Mouse (Mus musculus) heart, embryonic 12.5 days (tissue): Measurements from ENCODE around the gene Myh9. TPM values are rescaled to one million over a fixed set of nuclear protein-coding genes. Genes with fewer than 3 reads are reported as not detected.

ENCODE experiments used
- ATAC-seq: fragments of 200-750 bp; cut with Nextera tagmentation; 2 replicates; pipeline ENCODE4 v1.8.0; 2017; ENCODE audit warnings: moderate TSS enrichment, moderate library complexity; ENCODE audit not compliant: insufficient number of reproducible peaks, low FRiP score
- H3K27ac ChIP-seq: fragments of 300-500 bp; sonication (generic); 2 replicates; pipeline ENCODE4 v1.5.1; 2016; ENCODE audit warnings: mild to moderate bottlenecking, moderate library complexity; ENCODE audit not compliant: poor library complexity, severe bottlenecking
- H3K27me3 ChIP-seq: fragments of 300-500 bp; sonication (generic); replicated peaks from 2 replicates; pipeline ENCODE4 v1.6.1; 2016; ENCODE audit warnings: mild to moderate bottlenecking, moderate library complexity
- H3K36me3 ChIP-seq: fragments of 300-500 bp; sonication (generic); 2 replicates; pipeline ENCODE4 v1.6.1; 2016; ENCODE audit warnings: mild to moderate bottlenecking, moderate library complexity
- H3K4me1 ChIP-seq: fragments of 300-500 bp; sonication (generic); replicated peaks from 2 replicates; pipeline ENCODE4 v1.6.1; 2016; ENCODE audit warnings: mild to moderate bottlenecking
- H3K4me2 ChIP-seq: fragments of 300-500 bp; sonication (generic); 2 replicates; pipeline ENCODE4 v1.6.1; 2016; ENCODE audit warnings: mild to moderate bottlenecking, moderate library complexity
- H3K4me3 ChIP-seq: fragments of 300-500 bp; sonication (generic); 2 replicates; pipeline ENCODE4 v1.5.1; 2016; ENCODE audit warnings: mild to moderate bottlenecking
- H3K9ac ChIP-seq: fragments of 300-500 bp; sonication (generic); 2 replicates; pipeline ENCODE4 v1.6.1; 2016; ENCODE audit warnings: mild to moderate bottlenecking, moderate library complexity
- H3K9me3 ChIP-seq: fragments of 300-500 bp; sonication (generic); replicated peaks from 2 replicates; pipeline ENCODE4 v1.6.1; 2016; ENCODE audit warnings: mild to moderate bottlenecking, moderate library complexity
- whole genome bisulfite sequencing: fragments of 180-500 bp; shearing (Covaris S2); methylation state at CpG from one replicate; pipeline ENCODE4 v1.1.7; 2016; 5-methylcytosine and 5-hydroxymethylcytosine counted together
- polyA plus RNA-seq: library from polyadenylated mRNA; unstranded; fragments of >200 nt; fragmentation: Nextera tagmentation; extraction: Ambion mirVana; gene quantifications from 2 replicates; pipeline ENCODE4 v1.2.1, GENCODE M21; 2016

Myh9 gene
- polyA plus RNA-seq, 1 experiment from 2014 or later = 42.0 TPM

- Histone ChIP-seq H3K27me3 (no peaks in the 10 kb centered on the region), H3K27ac (peak overlapping the region; percentile 81), H3K4me2 (no peak overlapping the region), H3K36me3 (peaks cover 86% of the 10 kb centered on the region), H3K9me3 (no peaks in the 10 kb centered on the region), H3K9ac (0 out of 2 replicates have a peak overlapping the region, but pooled peaks have one; percentile 22), H3K4me3 (no peak overlapping the region), H3K4me1 (peaks cover 91% of the 10 kb centered on the region)
- 72% methylated on average over 9 of the region's 9 CpGs for WGBS
- ATAC-seq = no peak
Observed at GRCm38 (mm10) chr15:77804949-77805348, 37.0 kb downstream of the Myh9 start.

GRCm38 (mm10) chr15:77804460-77804859, 37.5 kb downstream of the Myh9 start:
- no peaks in the 10 kb centered on the region for H3K9me3 ChIP-seq
- 0 out of 2 replicates have a peak overlapping the region, but pooled peaks have one; percentile 22 for H3K9ac ChIP-seq
- peaks cover 94% of the 10 kb centered on the region for H3K4me1 ChIP-seq
- H3K4me2 ChIP-seq = no peak overlapping the region
- H3K27ac ChIP-seq = peak overlapping the region; percentile 81
- no peak overlapping the region for H3K4me3 ChIP-seq
- 81% methylated on average over 6 of the region's 6 CpGs for WGBS
- H3K27me3 ChIP-seq = no peaks in the 10 kb centered on the region
- H3K36me3 ChIP-seq = peaks cover 82% of the 10 kb centered on the region
- no peak for ATAC-seq

GRCm38 (mm10) chr15:77803747-77804146, 38.2 kb downstream of the Myh9 start:
- no peak for ATAC-seq
- WGBS = 28% methylated on average over 3 of the region's 3 CpGs
- 0 out of 2 replicates have a peak overlapping the region, but pooled peaks have one; percentile 28 for H3K9ac ChIP-seq

GRCm38 (mm10) chr15:77802992-77803391, 39.0 kb downstream of the Myh9 start:
- Histone ChIP-seq H3K36me3 (peaks cover 67% of the 10 kb centered on the region), H3K4me2 (no peak overlapping the region), H3K27ac (peak overlapping the region; percentile 81), H3K27me3 (no peaks in the 10 kb centered on the region), H3K4me1 (peaks cover 98% of the 10 kb centered on the region), H3K9me3 (no peaks in the 10 kb centered on the region), H3K9ac (no peak overlapping the region), H3K4me3 (no peak overlapping the region)
- ATAC-seq = no peak
- 80% methylated on average over 4 of the region's 4 CpGs for WGBS

More at GRCm38 (mm10) chr15:77803747-77804146, 38.2 kb downstream of the Myh9 start:
- peak overlapping the region; percentile 81 for H3K27ac ChIP-seq
- no peak overlapping the region for H3K4me2 ChIP-seq
- no peaks in the 10 kb centered on the region for H3K27me3 ChIP-seq
- H3K9me3 ChIP-seq = no peaks in the 10 kb centered on the region
- H3K36me3 ChIP-seq = peaks cover 75% of the 10 kb centered on the region
- no peak overlapping the region for H3K4me3 ChIP-seq
- H3K4me1 ChIP-seq = peaks cover 94% of the 10 kb centered on the region

GRCm38 (mm10) chr15:77801188-77801587, 40.8 kb downstream of the Myh9 start:
- ATAC-seq = no peak
- peak overlapping the region; percentile 100 for H3K27ac ChIP-seq
- peaks cover 62% of the 10 kb centered on the region for H3K36me3 ChIP-seq
- no peaks in the 10 kb centered on the region for H3K9me3 ChIP-seq
- H3K4me1 ChIP-seq = peaks cover 98% of the 10 kb centered on the region
- no peaks in the 10 kb centered on the region for H3K27me3 ChIP-seq
- peak overlapping the region; percentile 64 for H3K9ac ChIP-seq
- H3K4me3 ChIP-seq = no peak overlapping the region
- no peak overlapping the region for H3K4me2 ChIP-seq
- 10% methylated on average over 4 of the region's 4 CpGs for WGBS

- Histone ChIP-seq H3K36me3 (peaks cover 62% of the 10 kb centered on the region), H3K4me2 (no peak overlapping the region), H3K27me3 (no peaks in the 10 kb centered on the region), H3K9me3 (no peaks in the 10 kb centered on the region), H3K27ac (peak overlapping the region; percentile 100), H3K4me3 (no peak overlapping the region), H3K4me1 (peaks cover 98% of the 10 kb centered on the region), H3K9ac (peak overlapping the region; percentile 64)
- peak; percentile 44 for ATAC-seq
Observed at GRCm38 (mm10) chr15:77800511-77800910, 41.5 kb downstream of the Myh9 start.

GRCm38 (mm10) chr15:77799491-77800474, 42.2 kb downstream of the Myh9 start:
- peak overlapping the region; percentile 39 for H3K4me2 ChIP-seq
- ATAC-seq = no peak
- H3K9me3 ChIP-seq = no peaks in the 10 kb centered on the region
- H3K9ac ChIP-seq = peak overlapping the region; percentile 72
- H3K36me3 ChIP-seq = peaks cover 63% of the 10 kb centered on the region
- H3K4me3 ChIP-seq = no peak overlapping the region
- no peaks in the 10 kb centered on the region for H3K27me3 ChIP-seq
- H3K27ac ChIP-seq = peak overlapping the region; percentile 100
- 77% methylated on average over 8 of the region's 8 CpGs for WGBS
- peaks cover 98% of the 10 kb centered on the region for H3K4me1 ChIP-seq

- peak overlapping the region; percentile 39 for H3K4me2 ChIP-seq
- peaks cover 98% of the 10 kb centered on the region for H3K4me1 ChIP-seq
- 13% methylated on average over 14 of the region's 14 CpGs for WGBS
- H3K4me3 ChIP-seq = no peak overlapping the region
- no peaks in the 10 kb centered on the region for H3K27me3 ChIP-seq
- peak overlapping the region; percentile 100 for H3K27ac ChIP-seq
- no peaks in the 10 kb centered on the region for H3K9me3 ChIP-seq
- peak overlapping the region; percentile 72 for H3K9ac ChIP-seq
- H3K36me3 ChIP-seq = peaks cover 64% of the 10 kb centered on the region
- peak; percentile 69 for ATAC-seq
Observed at GRCm38 (mm10) chr15:77798664-77799490, 43.1 kb downstream of the Myh9 start.

- Histone ChIP-seq H3K4me3 (no peak overlapping the region), H3K4me1 (peaks cover 95% of the 10 kb centered on the region), H3K9me3 (no peaks in the 10 kb centered on the region), H3K27me3 (no peaks in the 10 kb centered on the region), H3K27ac (peak overlapping the region; percentile 100), H3K4me2 (peak overlapping the region; percentile 39), H3K9ac (peak overlapping the region; percentile 72), H3K36me3 (peaks cover 64% of the 10 kb centered on the region)
- ATAC-seq = peak; percentile 7; the same call in 1 of the 2 replicates
- WGBS = 62% methylated on average over 14 of the region's 14 CpGs
Observed at GRCm38 (mm10) chr15:77797609-77798411, 44.2 kb downstream of the Myh9 start.

- H3K4me3 ChIP-seq = no peak overlapping the region
- 88% methylated on average over 26 of the region's 26 CpGs for WGBS
- no peak overlapping the region for H3K4me2 ChIP-seq
- H3K36me3 ChIP-seq = peaks cover 64% of the 10 kb centered on the region
- no peaks in the 10 kb centered on the region for H3K9me3 ChIP-seq
- H3K27me3 ChIP-seq = no peaks in the 10 kb centered on the region
- H3K4me1 ChIP-seq = peaks cover 86% of the 10 kb centered on the region
- peak overlapping the region; percentile 100 for H3K27ac ChIP-seq
- peak overlapping the region; percentile 9 for H3K9ac ChIP-seq
- ATAC-seq = no peak
Observed at GRCm38 (mm10) chr15:77796409-77797035, 45.5 kb downstream of the Myh9 start.
